Mouse (Mus musculus) MEL-GATA-1-ER (cell line): ENCODE measurements around the gene Slc16a3.

Experiments
- DNase-seq: peaks from one replicate; pipeline ENCODE4 v3.0.0-alpha.2; 2012; ENCODE audit warnings: low read depth; ENCODE audit errors: extremely low read depth

The Slc16a3 gene

DNA sequence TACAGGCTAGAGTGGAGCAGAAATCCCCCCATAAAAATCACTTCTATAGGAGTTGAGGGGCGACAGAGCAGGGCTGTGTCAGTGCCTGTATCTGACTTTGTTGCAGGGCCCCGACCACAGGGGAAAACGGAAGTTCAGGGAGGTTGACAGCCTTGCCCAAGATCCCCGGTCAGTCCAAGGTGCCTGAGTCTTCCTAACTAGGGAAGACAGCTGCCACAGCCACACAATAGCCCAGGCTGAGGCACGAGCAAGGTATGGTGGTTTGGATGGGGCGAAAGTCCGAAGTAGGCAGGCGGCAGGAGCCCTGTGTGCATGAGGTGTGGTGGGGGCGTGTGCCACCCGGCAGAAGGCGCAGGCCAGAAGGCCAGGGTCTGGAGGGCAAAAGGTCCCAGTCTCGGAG lies at the start of gene Slc16a3:
Gene Slc16a3, plus strand, starts transcription at position 153 of the 400 bp plus-strand sequence.
- no peak for DNase-seq

DNA sequence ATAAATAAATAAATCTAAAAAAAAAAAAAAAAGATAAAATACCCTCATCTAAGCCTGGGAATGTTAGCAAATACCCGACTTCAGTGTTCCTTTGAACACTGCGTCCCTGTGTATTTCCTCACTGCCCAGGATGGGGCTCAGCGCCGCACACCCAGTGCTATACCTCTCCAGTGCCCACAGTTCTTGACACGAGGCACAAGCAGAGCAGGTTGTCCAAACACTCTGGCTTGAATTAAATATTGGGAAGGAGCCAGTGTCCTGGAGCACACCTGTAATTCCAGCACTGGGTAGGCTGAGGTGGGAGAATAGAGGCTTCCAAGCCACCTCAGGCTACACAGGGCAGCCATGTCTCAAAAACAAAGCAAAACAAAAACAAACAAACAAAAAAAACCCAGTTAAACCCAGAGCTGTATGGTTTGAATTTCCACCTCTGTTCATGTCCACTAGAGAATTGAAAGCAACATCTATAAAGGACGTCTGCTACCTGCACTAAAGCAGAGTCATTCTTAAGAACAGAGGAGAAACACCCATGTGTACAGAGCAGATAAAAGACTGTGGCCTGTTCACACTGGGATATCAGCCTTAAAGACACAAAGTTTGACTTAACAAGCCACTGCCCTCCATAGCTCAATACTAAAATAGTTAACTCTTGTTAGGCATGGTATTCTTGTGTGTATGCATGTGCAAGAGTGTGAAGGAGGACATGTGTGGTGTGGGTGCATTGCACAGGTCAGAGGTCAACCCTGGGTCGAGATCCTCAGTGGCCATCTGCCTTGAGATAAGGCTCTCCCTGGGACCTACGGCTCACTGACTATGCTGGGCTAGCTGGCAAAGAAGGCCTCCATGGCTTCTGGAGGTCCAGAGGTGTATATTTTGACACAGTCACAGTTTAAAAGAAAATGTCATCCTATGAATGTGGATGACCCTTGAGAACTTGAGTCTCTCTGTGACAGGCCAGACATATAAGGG lies 47.7 kb upstream of the Slc16a3 start:
- peak; percentile 72 for DNase-seq

DNA sequence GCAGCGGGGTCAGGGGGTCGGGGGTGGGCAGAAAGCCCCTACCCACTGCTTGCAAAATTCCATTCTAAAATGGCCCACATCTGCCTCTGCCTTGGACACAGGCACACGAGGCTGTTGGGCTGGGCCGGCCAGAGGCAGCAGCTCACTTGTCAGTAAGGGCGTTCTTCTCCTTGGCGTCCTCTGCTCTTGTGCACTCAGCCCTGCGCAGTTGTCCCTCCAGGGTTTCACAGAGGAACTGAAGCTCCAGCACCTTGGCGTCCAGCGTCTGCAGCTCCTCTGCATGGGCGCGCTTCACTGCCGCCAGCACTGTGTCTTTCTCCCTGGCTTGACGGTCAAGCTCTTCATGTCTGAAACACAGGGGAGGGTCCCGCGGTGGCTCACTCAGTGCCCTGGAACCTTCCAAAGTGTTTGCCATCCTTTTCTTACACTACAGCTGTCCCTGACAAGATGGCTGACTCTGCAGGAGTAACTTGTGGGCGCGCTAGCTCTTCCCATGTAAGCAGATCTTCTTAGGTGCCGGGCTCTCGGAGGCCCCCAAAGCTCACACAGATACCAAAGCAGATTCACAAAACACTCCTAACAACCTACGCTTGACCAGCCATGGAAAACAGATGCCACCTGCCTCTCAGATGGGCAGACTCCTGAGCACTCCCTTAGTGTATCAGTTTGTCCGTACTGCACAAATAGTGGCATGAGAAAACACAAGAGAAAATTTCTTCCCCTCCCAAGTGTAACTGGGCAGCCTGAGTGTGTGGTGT lies 46.4 kb upstream of the Slc16a3 start:
- no peak for DNase-seq

DNA sequence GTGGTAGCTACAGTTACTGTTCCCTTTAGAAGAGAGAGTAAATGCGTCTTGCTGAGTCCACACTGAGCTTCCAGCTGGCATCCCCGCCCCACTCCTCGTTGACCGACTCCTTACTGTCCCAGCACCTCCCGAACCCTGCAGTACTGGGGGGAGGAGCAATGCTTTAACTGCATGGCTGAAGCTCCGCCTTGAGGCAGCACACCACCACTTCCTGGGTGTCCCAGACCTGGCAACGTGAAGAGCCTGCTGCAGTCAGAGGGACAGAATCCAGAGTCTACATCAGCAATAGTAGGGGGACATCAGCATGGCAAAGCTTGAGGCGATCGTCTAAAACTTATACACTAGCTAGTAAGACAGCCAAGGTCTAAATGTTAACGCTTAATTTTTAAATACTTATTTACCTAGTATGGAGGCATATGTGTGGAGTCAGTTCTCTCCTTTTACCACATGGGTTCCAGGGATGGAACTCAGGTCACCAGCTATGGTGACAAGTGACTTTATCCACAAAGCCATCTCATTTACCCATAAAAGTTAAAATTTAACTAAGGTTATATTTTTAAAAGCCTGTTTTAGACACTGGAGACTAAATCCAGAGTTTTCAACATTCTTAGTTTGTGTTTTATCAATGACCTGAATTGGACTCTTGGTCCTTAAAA lies 45.7 kb upstream of the Slc16a3 start:
- DNase-seq, result no peak

DNA sequence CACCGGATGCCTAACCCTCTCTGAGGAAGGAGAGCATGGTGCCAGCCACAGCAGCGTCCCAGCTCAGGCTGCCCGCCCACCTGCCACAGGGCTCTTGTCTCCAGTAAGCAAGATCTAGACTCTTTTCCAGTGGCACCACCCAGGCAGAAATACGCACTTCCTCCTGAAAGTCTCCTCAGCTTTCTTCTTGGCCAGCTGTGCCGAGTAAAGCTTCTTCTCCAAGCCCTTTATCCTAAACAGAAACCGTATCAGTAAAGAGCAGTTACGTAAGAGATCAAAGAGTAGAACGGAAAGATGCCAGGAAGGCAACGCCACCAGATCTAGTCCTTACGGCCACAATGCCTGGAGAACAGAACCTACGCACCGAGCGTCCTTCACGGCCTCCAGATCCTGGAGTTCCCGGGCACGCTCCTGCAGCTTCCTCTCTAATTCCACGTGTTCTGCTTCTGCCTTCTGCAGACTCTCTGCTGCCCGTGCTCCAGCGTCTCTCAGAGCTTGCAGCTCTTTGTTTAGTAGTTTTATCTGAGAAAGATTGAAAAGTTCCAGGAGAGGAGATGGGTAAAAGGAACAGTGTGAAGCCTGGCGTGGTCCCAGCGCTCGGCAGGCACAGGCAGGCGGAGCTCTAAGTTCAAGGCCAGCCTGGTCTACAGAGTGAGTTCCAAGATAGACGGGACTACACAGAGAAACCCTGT lies 45.0 kb upstream of the Slc16a3 start:
- no peak for DNase-seq

DNA sequence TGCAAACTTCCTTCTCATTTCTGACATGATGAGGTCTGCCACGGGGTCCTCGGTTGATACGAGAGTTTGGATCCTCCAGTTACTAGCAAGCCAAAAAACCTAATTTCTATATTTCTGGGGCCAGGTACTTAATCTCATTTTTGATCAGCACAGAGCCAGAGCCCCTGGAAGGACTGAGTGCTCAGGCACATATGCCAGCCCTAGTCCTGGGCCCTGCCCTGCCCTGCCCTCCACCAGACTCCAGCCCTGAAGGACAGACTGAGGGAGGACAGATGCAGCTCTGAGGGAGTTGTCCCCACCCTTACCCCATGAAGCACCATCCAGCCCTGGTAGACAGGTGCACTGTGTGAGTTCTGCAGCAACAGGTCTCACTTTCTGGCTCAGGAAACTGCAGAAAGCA lies 43.7 kb upstream of the Slc16a3 start:
- DNase-seq, result no peak

DNA sequence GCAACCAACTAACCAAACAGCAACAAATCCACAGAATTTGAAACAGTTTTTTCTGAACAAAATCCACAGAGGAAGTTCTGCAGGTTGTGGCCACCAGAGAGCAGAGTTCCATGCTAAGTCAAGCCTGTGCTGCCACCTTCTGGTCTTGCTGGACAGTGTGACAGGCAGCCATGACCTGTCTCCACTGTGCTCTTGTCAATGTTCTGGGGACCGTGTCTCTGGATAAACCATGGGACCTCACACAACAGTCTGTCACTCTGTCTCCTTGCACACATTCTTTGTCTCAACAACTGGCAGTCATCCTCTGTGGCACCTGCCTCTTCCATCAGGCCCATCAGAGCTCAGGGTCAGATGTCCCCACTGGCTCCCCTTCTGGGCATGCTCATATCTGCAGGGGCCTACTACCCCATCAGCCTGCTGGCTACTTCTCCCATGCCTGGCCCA lies 42.8 kb upstream of the Slc16a3 start:
- DNase-seq, result peak; percentile 52

DNA sequence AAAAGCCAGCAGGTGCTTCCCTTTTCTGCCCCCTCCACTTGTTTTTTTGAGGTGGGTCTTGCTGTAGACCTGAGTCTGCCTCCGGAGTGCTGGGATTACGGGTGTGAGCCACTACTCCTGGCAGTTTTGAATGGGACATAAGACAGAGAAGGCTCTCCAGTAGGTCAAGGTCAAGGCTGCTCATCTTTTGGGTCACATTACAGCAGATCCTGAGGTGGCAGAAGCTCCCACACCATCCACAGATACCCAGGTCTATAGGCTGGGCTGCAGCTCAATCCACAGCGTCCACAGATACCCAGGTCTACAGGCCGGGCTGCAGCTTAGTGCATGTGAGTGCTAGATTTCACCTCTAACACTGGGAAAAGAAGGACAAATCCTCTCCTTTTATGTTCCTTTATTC lies 34.5 kb upstream of the Slc16a3 start:
- no peak for DNase-seq

DNA sequence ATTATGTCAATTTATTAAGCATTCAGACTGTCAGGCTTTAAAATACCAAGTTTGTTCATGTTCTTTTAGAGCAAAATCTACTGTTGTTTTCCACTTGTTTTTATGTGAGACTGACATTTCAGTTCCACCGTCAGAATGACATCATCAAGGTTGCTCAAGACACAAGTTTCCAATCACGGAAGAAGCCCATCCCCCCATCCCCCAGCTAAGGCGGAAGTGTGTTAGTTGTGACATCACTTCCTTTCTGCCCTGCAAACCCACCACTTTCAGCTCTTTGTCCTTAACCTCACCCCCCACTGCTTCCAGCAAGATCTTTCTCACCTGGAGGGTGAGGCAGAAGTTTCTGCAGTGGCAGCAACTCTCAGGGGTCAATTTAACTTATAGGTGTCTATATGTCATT lies 31.8 kb upstream of the Slc16a3 start:
- DNase-seq, result no peak

DNA sequence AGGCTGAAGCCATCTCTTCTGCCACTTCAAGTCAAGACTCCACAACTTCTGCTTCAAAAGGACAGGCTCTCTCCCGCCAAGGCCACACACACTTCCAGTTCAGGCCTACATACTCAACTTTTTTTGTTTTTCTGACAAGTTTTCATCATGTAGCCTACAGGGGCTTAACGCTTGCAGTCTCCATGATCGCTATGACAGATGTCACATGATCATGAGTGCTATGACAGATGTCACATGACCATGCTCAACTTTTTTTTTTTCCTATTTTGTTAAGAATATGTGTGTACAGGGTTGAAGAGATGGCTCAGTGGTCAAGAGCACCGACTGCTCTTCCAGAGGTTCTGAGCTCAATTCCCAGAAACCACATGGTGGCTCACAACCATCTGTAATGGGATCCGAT lies 30.5 kb upstream of the Slc16a3 start:
- DNase-seq, result no peak

DNA sequence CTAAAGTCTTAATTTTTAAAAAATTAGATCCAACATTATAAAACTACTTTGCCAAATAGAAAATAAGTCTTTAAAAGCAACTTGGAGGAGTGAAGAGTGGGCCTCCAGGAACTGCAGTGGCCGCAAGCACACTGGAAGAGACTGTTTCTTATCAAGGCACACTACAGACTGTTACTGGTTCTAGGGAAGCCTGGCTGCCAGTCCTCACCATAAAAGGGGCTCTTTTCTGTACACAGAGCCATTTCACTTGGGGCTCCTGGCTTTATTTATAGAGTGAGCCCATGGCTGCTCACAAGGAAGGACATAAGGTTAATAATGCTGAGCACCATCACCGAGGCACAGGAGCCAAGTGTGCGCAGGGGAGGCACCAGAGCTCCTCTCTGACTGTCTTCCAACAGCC lies 25.8 kb upstream of the Slc16a3 start:
- DNase-seq, result no peak

DNA sequence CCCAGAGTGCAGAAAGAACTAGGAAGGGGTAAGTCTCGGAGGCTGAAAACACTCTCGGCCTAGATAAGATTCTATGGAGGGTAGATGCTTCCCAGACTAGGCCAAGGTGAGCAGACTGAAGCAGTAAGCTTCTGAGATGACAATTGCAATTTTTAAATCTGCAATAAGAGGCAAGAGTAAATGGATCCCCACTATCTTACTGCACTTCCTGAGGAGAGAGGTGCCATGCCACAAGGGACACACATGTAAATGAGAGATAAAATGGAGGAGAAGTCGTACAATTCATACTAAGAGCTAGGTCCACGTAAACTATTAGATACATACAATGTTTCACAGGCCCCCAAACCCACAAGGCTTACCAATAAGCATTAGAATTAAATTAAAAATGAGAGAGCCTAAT lies 19.8 kb upstream of the Slc16a3 start:
- DNase-seq, result no peak

DNA sequence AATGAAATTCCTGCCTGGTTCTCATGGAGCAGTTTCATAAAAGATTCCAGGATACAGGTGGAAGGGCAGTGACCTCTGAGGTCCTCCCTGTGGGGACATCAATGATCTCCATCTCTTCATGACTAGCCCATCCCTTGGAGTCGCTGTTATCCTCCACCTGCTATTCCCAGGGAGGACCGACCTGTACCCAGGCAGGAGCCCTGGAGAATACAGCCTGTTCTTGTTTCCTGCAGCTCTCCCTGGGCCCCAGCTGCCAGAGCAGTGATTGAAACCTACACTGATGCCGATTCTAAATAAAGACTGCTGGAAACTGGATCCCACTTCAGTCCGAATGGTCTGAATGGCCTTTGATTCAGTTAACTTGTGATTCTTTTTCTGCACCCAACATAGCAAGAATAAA lies 16.8 kb upstream of the Slc16a3 start:
- no peak for DNase-seq

DNA sequence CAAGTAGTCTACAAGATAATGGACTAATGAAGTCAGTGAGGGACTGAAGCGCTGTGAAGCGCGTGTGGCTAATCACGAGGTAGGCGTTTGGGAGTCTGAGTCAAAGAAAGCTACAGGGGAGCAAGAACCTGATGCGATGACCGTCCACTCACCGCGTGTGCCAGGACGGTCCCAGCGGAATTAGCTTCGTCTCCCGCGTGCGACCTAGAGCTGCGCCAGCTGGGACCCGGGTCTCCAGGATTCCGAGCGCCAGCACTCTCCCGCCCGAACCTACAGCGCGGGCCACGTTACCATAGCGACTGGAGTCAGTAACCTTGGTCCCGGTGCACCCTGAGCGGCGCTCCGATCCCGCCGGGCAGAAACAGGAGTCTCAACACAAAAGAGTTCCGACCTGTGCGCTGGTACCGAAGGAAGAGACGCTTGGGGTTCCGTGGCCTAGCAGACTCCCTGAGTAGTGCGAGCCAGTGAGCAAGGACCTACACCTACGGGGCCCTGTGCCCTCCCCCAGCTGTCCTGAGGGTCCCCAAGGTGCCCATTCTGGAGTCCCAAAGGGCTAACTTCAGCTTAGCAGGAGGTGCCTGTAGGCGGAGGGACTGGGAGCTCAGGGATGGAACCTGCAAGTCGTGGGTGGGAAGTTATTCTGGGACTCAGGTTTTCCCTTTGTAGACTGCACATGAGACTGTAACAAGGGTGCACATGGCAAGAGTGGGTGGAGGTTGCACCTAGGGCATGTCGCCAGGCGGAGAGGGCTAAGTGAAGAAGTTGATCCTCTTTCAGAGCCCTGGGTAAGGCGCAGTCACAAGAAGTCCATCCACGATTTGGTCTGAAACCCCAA lies 15.5 kb upstream of the Slc16a3 start, which contains the start of gene Ccdc57:
Gene Ccdc57, minus strand, starts transcription at position 309 of the 835 bp plus-strand sequence.
- DNase-seq, result peak; percentile 85

DNA sequence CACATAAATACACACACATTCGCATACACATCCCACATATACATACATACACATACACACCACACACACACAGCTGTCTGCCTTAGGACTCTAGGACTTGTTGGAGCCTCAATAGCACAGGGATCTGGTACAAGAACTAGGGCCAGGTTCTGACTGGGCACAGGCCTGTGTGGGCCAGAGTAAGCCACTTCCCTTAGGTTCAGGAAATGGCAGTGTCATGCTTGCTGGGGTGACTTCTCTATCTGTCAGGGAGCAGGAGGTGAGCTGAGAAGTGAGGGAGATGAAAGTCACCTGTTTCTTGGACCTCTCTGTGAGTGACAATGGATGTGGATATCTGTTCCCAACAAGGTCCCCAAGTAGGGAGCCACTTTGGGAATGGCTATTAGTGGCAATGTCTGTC lies 10.3 kb upstream of the Slc16a3 start:
- DNase-seq, result no peak

DNA sequence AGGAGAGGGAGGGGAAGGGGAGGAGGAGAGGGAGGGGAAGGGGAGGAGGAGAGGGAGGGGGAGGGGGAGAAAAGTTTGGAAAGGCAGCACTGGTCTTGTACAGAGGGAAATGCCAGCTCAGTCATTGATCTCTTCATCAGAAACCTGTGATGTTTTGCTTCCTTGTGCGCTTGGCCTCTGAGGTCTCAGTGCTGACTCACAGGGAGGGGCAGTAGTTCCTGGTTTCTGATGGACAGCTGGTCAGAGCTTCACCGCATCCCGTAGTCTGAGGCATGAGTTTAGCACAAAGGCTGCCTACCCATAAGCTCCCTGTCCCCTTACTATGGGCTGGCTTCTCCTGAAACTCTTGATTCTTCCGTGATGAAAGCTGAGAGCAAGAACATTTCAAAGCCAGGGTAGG lies 9.5 kb upstream of the Slc16a3 start:
- DNase-seq, result no peak

DNA sequence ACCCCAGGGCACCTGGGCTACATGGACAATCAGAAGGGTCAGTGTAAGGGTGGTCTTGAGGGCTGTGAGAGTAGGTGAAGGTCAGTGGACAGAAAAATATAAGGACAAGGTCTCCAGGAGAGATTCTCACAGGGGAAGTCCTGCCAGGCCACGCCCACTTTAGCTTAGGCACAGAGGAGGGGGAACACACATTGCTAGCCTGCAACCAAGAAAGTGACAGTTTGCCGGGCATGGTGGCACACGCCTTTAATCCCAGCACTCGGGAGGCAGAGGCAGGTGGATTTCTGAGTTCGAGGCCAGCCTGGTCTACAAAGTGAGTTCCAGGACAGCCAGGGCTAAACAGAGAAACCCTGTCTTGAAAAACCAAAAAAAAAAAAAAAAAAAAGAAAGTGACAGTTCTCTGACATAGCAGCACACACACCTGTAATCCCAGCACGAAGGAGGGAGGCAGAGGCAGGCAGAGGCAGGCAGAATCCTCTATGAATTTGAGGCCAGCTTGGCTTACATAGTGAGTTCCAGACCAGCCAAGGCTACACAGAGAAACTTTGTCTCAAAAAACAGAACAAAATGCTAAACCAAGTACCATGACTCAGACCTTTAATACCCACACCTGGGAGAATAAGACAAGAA lies 8.5 kb upstream of the Slc16a3 start:
- no peak for DNase-seq

DNA sequence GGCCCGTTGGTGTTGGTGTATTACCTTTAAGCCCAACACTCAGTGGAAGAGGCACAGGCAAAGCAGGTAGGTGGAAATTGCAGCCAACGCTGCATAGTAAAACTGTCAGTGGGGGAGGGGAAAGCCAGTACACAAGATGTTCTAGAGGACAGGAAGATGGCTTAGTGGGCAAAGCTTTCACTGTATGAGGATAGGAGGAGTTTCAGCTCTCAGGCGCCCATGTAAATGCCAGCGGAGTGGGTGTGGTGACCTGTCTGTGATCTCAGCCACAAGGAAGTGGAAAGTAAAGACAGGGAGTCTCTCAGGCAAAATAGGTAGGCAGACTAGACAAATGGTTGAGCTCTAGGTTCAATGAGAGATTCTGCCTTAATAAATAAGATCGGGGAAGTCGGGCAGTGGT lies 7.3 kb upstream of the Slc16a3 start:
- no peak for DNase-seq

DNA sequence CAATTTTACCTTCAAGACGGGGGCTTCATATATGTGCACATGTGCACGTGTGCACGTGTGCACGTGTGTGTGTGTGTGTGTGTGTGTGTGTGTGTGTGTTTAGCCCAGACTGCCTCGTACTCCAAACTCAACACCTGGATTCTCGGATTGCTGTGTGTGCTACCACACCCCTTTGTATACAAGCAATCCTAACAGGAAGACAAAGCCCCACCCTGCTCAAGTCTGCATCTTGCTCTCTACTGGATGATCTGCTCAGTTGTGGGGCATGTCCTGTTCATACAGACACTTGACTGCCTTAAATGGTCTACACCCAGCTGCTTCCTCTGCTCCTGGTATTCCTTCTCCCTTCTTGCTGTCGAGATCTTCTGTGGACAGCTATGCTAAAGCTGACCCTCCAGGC lies 3.0 kb upstream of the Slc16a3 start:
- DNase-seq, result no peak

DNA sequence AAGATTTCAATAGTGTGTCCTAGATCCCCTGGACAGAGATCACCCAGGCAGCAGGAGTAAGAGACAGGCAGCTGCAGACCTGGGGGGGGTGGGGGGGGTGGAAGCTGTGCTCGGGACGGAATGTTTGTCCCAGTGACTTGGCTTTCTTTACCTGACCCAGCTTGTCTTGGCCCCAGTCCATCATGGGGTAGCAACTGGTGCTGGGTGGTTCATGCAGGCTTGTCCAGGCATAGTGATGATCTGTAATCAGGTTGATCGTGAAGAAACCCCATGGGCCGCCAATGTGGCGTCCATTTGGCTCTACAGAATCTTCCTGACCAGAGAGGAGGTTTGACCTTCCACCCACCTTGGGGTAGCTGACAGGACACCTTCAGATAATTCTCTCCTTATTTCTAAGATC lies 2.4 kb upstream of the Slc16a3 start:
- DNase-seq, result no peak
